Mouse (Mus musculus): Measurements from ENCODE around the gene Gm5129.

- TF ChIP-seq POLR2A (IDR thresholded peaks at IDR 0.05; ENCODE audit: insufficient read depth, low read depth, low read length) (0 out of 2 replicates have a peak, but pooled peaks have one; percentile 31), CTCF (IDR thresholded peaks at IDR 0.05; ENCODE audit: insufficient read depth, low read depth, low read length) (no peak)
These were observed 551 bp upstream of the Gm5129 start for GRCm38 (mm10) chr5:29736073-29736900.

Data from olfactory bulb, adult 2 months (tissue).